Mouse (Mus musculus) left cerebral cortex, adult 2 months (tissue): ENCODE measurements around the gene Plxnb1. TPM values are rescaled to one million over a fixed set of nuclear protein-coding genes. Genes with fewer than 3 reads are reported as not detected.

ENCODE experiments used
- DNase-seq, 2 experiments: peaks; one replicate each; pipeline ENCODE4 v3.0.0; 2021 to 2022; ENCODE audit warnings: low spot score in 2 of 2, mixed read lengths in 1 of 2; ENCODE audit errors: extremely low spot score in 1 of 2
- H3K27ac ChIP-seq: fragments of 200-600 bp; 2 replicates; pipeline ENCODE4 v1.8.1; 2022
- H3K4me3 ChIP-seq: fragments of 200-600 bp; 2 replicates; pipeline ENCODE4 v1.8.1; 2022
- CTCF ChIP-seq: fragments of 200-600 bp; IDR thresholded peaks from 2 replicates; pipeline ENCODE4 v1.8.1; 2022; ENCODE audit warnings: antibody characterized with exemption, mild to moderate bottlenecking, moderate library complexity
- intact Hi-C: fragments of 180-260 bp; cut with DNase I; formaldehyde crosslinking; loops from one replicate; pipeline ENCODE4 v1.15.1; 2025
- long read RNA-seq, 2 experiments: library from polyadenylated mRNA; stranded (forward); transcript quantifications; one replicate each; pipeline ENCODE4 v2.0.0; 2021; ENCODE audit warnings: borderline mapping rate in 2 of 2
- total RNA-seq, 2 experiments: library from RNA; stranded (reverse); gene quantifications; 2 replicates each; pipeline ENCODE4 v1.2.3; 2021

The Plxnb1 gene
- total RNA-seq = 10 to 100 TPM; 65.0 to 70.5 TPM
- long read RNA-seq, experiment 1, full-length matches to known transcripts = 26 of 96 reads
- long read RNA-seq, experiment 1, partial matches to known transcripts = 40 of 96 reads
- long read RNA-seq, experiment 1, other reads (novel, unspliced or antisense) = 30 of 96 reads
- long read RNA-seq, experiment 2, full-length matches to known transcripts = 23 of 92 reads
- long read RNA-seq, experiment 2, partial matches to known transcripts = 39 of 92 reads
- long read RNA-seq, experiment 2, other reads (novel, unspliced or antisense) = 30 of 92 reads

GRCm38 (mm10) chr9:109095137-109095982 is at the start of gene Plxnb1:
Gene Plxnb1, plus strand, starts transcription at chr9:109095389.
- no peak for TF ChIP-seq CTCF
- intact Hi-C loops = no loop called here
- Histone ChIP-seq H3K27ac (peak within 1 kb of the TSS; percentile 92), H3K4me3 (peak within 1 kb of the TSS; percentile 75)
- DNase-seq = peak; percentile 60 to 75

GRCm38 (mm10) chr9:109046306-109046705 is 48.9 kb upstream of the Plxnb1 start:
- intact Hi-C loops = no loop called here
- peak in 1 of 2 experiments; percentile 35 for DNase-seq
- no peak overlapping the region for H3K4me3 ChIP-seq
- TF ChIP-seq CTCF = peak; percentile 67
- H3K27ac ChIP-seq = no peak overlapping the region

DNA sequence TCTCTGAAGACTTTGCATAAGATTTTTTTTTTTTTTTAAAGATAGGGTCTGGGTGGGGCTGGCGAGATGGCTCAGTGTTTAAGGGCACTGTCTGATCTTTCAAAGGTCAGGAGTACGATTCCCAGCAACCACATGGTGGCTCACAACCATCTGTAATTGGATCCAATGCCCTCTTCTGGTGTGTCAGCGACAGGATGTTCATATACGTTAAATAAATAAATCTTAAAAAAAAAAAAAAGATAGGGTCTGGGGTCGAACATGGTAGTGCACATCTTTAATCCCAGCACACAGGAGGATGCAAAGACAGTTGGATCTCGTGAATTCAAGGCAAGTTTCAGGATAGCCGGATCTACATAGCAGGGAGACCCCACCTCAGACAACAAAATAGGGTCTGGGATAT is 45.9 kb upstream of the Plxnb1 start:
- no peak overlapping the region for H3K27ac ChIP-seq
- no peak for TF ChIP-seq CTCF
- H3K4me3 ChIP-seq = no peak overlapping the region
- DNase-seq = no peak
- intact Hi-C loops = no loop called here

DNA sequence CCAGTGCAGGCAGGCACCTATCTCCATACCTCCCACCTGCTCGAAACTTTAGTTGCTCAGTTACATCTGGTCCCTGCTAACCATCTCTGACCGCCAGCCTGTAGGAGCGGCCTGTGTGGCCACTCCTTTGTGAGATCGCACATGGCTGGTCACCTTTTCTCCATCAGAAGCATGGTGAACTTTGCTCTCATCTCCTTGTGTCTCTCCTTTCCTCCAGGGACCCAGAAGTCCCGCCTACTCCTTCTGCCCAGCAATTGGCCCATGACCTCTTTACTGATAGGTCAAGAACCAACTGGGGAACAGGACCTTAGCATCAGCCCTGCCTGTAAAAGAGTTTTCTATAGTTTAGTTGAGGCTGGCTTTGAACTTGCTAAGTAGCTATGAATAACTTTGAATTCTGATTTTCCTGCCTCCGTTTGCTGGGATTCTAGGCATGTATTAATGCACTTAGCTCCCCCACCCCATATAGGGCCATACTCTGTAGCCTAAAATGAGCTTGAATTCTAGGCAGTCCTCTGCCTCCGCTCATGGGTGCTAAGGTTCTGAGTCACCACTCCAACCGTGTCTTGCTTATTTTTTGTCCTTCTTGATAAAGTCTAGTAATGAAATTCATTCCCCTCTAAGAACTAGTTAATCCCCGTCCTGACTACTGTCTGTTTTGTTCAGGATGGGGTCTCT is 45.1 kb upstream of the Plxnb1 start:
- H3K27ac ChIP-seq = no peak overlapping the region
- no peak for TF ChIP-seq CTCF
- intact Hi-C loops = no loop called here
- H3K4me3 ChIP-seq = no peak overlapping the region
- peak in 1 of 2 experiments; percentile 8 for DNase-seq

- Histone ChIP-seq H3K4me3 (no peak overlapping the region), H3K27ac (no peak overlapping the region)
- intact Hi-C loops = no loop called here
- DNase-seq = no peak
- TF ChIP-seq CTCF = no peak
Observed at GRCm38 (mm10) chr9:109050674-109050997, 44.6 kb upstream of the Plxnb1 start.

DNA sequence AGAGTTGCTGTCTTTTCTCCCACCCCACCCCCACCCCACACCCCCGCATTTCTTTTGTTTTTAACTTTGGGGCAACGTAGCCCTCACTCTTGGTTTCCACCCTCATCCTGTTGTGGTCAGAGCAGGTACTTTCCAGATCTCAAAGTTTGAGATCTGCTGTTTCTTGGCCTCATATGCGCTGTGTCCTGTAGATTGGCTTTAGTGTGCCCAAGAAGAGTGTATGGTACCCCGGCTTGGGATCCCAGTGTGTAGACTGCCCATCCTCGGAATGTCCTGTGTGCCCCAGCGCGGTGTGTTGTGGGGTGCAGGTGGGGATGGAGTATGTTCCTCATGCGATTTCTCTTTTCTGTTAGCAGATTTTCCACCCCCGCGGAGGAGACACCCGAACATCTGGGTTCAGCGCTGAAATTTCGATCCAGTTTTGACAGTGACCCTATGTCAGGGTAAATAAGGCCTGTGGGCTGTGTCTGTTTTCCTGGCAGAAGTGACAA is 44.1 kb upstream of the Plxnb1 start:
- Histone ChIP-seq H3K27ac (no peak overlapping the region), H3K4me3 (no peak overlapping the region)
- no peak for TF ChIP-seq CTCF
- intact Hi-C loops = no loop called here
- peak in 1 of 2 experiments; percentile 6 for DNase-seq

GRCm38 (mm10) chr9:109051651-109052489 is 43.3 kb upstream of the Plxnb1 start:
- Histone ChIP-seq H3K4me3 (no peak overlapping the region), H3K27ac (no peak overlapping the region)
- peak in 1 of 2 experiments; percentile 6 for DNase-seq
- intact Hi-C loops = no loop called here
- TF ChIP-seq CTCF = no peak

GRCm38 (mm10) chr9:109052490-109053260 is 42.5 kb upstream of the Plxnb1 start:
- Histone ChIP-seq H3K4me3 (no peak overlapping the region), H3K27ac (no peak overlapping the region)
- DNase-seq = peak in 1 of 2 experiments; percentile 7
- no peak for TF ChIP-seq CTCF
- intact Hi-C loops = no loop called here

DNA sequence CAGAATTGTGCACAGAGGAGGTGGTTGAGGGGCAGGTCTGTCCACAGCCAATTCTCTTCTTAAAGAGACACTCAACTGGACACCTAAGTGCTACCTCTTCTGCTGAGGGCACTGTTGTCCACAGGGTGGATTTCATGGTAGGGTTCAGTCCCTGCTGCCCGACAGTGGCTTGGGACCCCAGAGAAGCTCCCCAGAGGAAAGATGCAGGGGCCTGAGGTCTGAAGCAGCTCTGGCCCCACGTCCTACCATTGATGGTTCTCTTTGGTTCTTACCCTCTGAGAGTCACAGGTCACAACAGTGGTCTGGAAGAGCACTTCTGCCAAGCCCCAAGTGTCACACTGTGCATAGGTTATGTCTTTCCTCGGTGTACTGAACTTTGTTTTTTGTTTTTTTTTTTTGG is 41.8 kb upstream of the Plxnb1 start:
- H3K4me3 ChIP-seq = no peak overlapping the region
- intact Hi-C loops = no loop called here
- no peak overlapping the region for H3K27ac ChIP-seq
- peak in 1 of 2 experiments; percentile 5 for DNase-seq
- TF ChIP-seq CTCF = no peak

GRCm38 (mm10) chr9:109053851-109054250 is 41.3 kb upstream of the Plxnb1 start:
- intact Hi-C loops = no loop called here
- no peak for TF ChIP-seq CTCF

More at GRCm38 (mm10) chr9:109053851-109054250, 41.3 kb upstream of the Plxnb1 start:
- H3K27ac ChIP-seq = no peak overlapping the region; the same call in 1 of the 2 replicates
- H3K4me3 ChIP-seq = no peak overlapping the region
- peak in 1 of 2 experiments; percentile 5 for DNase-seq
